Mouse (Mus musculus) olfactory bulb, adult 2 months (tissue): ENCODE results near the gene Hsp90aa1.

Experiments used
- CTCF ChIP-seq: fragments of 200-500 bp; IDR thresholded peaks from 2 replicates; pipeline ENCODE4 v1.5.1; 2012; ENCODE audit warnings: low read depth, mild to moderate bottlenecking, low read length, moderate library complexity; ENCODE audit not compliant: insufficient read depth
- POLR2A ChIP-seq: fragments of 200-500 bp; IDR thresholded peaks from 2 replicates; pipeline ENCODE4 v1.6.1; 2012; ENCODE audit warnings: mild to moderate bottlenecking, low read depth, low read length, moderate library complexity; ENCODE audit not compliant: insufficient read depth

DNA sequence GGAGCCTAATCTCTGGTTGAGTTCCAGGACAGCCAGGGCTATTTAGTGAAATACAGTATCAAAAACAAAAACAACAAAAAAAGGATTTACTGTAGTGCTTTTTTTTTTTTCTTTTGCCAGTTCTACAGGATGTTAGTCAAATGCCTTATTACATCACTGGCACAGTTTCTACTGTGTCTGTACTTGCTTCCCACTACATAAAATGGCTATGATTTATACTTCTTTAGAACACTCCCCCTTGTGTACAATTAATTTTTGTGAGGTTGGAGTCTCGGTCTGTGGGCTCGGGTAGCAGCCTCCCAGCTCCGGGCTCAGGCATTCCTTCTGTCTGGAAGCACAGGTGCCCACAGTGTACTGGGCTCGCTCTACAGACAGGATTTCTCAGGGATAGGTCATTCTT, 34.1 kb upstream of the Hsp90aa1 start:
- TF ChIP-seq POLR2A (no peak), CTCF (no peak)
